18 mouse cellular contexts compared by ENCODE assay signal in genomic region chr2:68317452-68317851, GRCm38 (mm10).
DNase-seq lines count a peak whose midpoint lies in the region; ATAC-seq and TF ChIP-seq lines count a peak whose summit lies in the region.
"Had no signal": no experiment of that assay in that cellular context is flagged by ENCODE, and none has a peak within 500 bp of the region (broad histone marks: within the 10 kb centered on the region; RNA-seq: fewer than 3 reads in every experiment).

No protein-coding gene starts in this region.

- H3K9ac ChIP-seq in forebrain, embryonic 12.5 days = no peak overlapping the region
- H3K9ac ChIP-seq: forebrain, embryonic 15.5 days; heart, embryonic 15.5 days; hindbrain, embryonic 15.5 days; liver, postnatal 0 days had no signal

- no peak overlapping the region for H3K4me3 ChIP-seq in kidney, adult 2 months (ENCODE audit: insufficient read depth, low read depth, low read length)
- no peak overlapping the region for H3K4me3 ChIP-seq in myocyte
- H3K4me3 ChIP-seq in forebrain, embryonic 12.5 days (replicated peaks) = no peak overlapping the region
- H3K4me3 ChIP-seq: erythroblast, embryonic 14.5 days; forebrain, embryonic 15.5 days; heart, embryonic 15.5 days; hindbrain, embryonic 15.5 days had no signal

- DNase-seq in adrenal gland, postnatal 10 days = peak; percentile 29
- no peak for DNase-seq in adrenal gland, postnatal 14 days
- peak; percentile 31 for DNase-seq in kidney, adult 2 months
- no peak for DNase-seq in kidney, adult 9 months
- peak; percentile 11 for DNase-seq in ovary, postnatal 36 days (ENCODE audit: low spot score)
- DNase-seq in ovary, postnatal 14 days (ENCODE audit: low spot score) = no peak
- DNase-seq: liver; liver, postnatal 0 days; thymus, postnatal 36 days had no signal

- peak overlapping the region; percentile 12 for H3K4me2 ChIP-seq in myocyte (ENCODE audit: low read depth)
- H3K4me2 ChIP-seq in forebrain, embryonic 12.5 days = no peak overlapping the region
- H3K4me2 ChIP-seq: forebrain, embryonic 15.5 days; heart, embryonic 15.5 days; hindbrain, embryonic 15.5 days had no signal

- no peak overlapping the region for H3ac ChIP-seq in myocyte (ENCODE audit: control insufficient read depth, insufficient read length)

- H3K79me2 ChIP-seq in myocyte (ENCODE audit: control insufficient read depth, insufficient read depth) = no peaks in the 10 kb centered on the region

- WGBS in kidney, adult 2 months = 35% methylated on average over 2 of the region's 2 CpGs
- 79% methylated on average over 2 of the region's 2 CpGs for WGBS in forebrain, embryonic 12.5 days

- no peak for TF ChIP-seq CTCF in kidney, adult 2 months (conservative IDR thresholded peaks at IDR 0.05; ENCODE audit: insufficient read depth, insufficient read length, low read depth, low read length)

- H3K27me3 ChIP-seq in kidney, adult 2 months (replicated peaks; ENCODE audit: control insufficient read depth, insufficient read depth, low read length) = no peaks in the 10 kb centered on the region
- no peaks in the 10 kb centered on the region for H3K27me3 ChIP-seq in myocyte (ENCODE audit: control insufficient read depth, insufficient read depth, insufficient read length)
- no peaks in the 10 kb centered on the region for H3K27me3 ChIP-seq in forebrain, embryonic 12.5 days
- H3K27me3 ChIP-seq: forebrain, embryonic 15.5 days; heart, embryonic 15.5 days; hindbrain, embryonic 15.5 days had no signal

- no peaks in the 10 kb centered on the region for H3K36me3 ChIP-seq in kidney, adult 2 months (ENCODE audit: control insufficient read depth, insufficient read depth, low read length)
- H3K36me3 ChIP-seq in myocyte (ENCODE audit: control insufficient read depth, insufficient read depth) = no peaks in the 10 kb centered on the region
- H3K36me3 ChIP-seq in forebrain, embryonic 12.5 days (replicated peaks) = no peaks in the 10 kb centered on the region
- H3K36me3 ChIP-seq: forebrain, embryonic 15.5 days; G1E; heart, embryonic 15.5 days; hindbrain, embryonic 15.5 days had no signal

- ATAC-seq in forebrain, embryonic 12.5 days (ENCODE audit: low FRiP score) = no peak
- ATAC-seq: CD4-positive, CD25-positive, alpha-beta regulatory T cell, adult 4 months; forebrain, embryonic 15.5 days; intestine, embryonic 16.5 days; liver, postnatal 0 days had no signal

- no peaks in the 10 kb centered on the region for H3K9me3 ChIP-seq in forebrain, embryonic 12.5 days
- H3K9me3 ChIP-seq: forebrain, embryonic 15.5 days; heart, embryonic 15.5 days; hindbrain, embryonic 15.5 days had no signal

- no peak overlapping the region for H3K27ac ChIP-seq in kidney, adult 2 months (ENCODE audit: insufficient read depth, low read depth, low read length)
- H3K27ac ChIP-seq in forebrain, embryonic 12.5 days = no peak overlapping the region
- H3K27ac ChIP-seq: forebrain, embryonic 15.5 days; heart, embryonic 15.5 days; hindbrain, embryonic 15.5 days had no signal

- TF ChIP-seq POLR2A in kidney, adult 2 months (IDR thresholded peaks at IDR 0.05; ENCODE audit: low read depth, low read length) = no peak
- no peak for TF ChIP-seq POLR2A in myocyte (IDR thresholded peaks at IDR 0.05; ENCODE audit: insufficient read length, low read depth)

- no peaks in the 10 kb centered on the region for H3K4me1 ChIP-seq in kidney, adult 2 months (ENCODE audit: control insufficient read depth, insufficient read depth, low read length)
- peaks cover 39% of the 10 kb centered on the region for H3K4me1 ChIP-seq in forebrain, embryonic 12.5 days

TF ChIP-seq in myocyte, 11 proteins besides CTCF, POLR2A, EP300 and RAD21:
- TF ChIP-seq USF1 (IDR thresholded peaks at IDR 0.05; ENCODE audit: low read depth) (no peak), MYOG (IDR thresholded peaks at IDR 0.05; ENCODE audit: control insufficient read depth in 1 of 3, insufficient read depth in 1 of 3, insufficient read length in 2 of 3, low read depth in 2 of 3) (no peak), REST (IDR thresholded peaks at IDR 0.05; ENCODE audit: insufficient read depth, insufficient read length) (no peak), MYOD1 (IDR thresholded peaks at IDR 0.05; ENCODE audit: control insufficient read depth in 1 of 3, insufficient read length in 2 of 3, low read depth in 2 of 3) (no peak), SRF (IDR thresholded peaks at IDR 0.05; ENCODE audit: control insufficient read depth, insufficient read length, low read depth) (no peak), TCF12 (IDR thresholded peaks at IDR 0.05; ENCODE audit: insufficient read depth, poor library complexity, severe bottlenecking) (no peak), E2F4 (IDR thresholded peaks at IDR 0.05; ENCODE audit: insufficient read depth) (no peak), MAX (IDR thresholded peaks at IDR 0.05; ENCODE audit: low read depth) (no peak), TCF3 (IDR thresholded peaks at IDR 0.05; ENCODE audit: insufficient read length, low read depth) (no peak), CEBPB (IDR thresholded peaks at IDR 0.05; ENCODE audit: insufficient read depth, poor library complexity, severe bottlenecking) (no peak), POLR2AphosphoS2 (IDR thresholded peaks at IDR 0.05; ENCODE audit: insufficient read length, low read depth) (no peak)

Comparison
In these comparisons a context has a peak if more than half of its experiments do, and no peak if none do; other contexts are left out.
1. DNase-seq: peak in adrenal gland, postnatal 10 days (single experiment), kidney, adult 2 months (single experiment) and ovary, postnatal 36 days (single experiment); none in adrenal gland, postnatal 14 days (single experiment), kidney, adult 9 months (single experiment) and ovary, postnatal 14 days (single experiment).